Mouse (Mus musculus) heart, adult 18-20 months (tissue): Measurements from ENCODE around the gene Clec16a. TPM values are rescaled to one million over a fixed set of nuclear protein-coding genes. Genes with fewer than 3 reads are reported as not detected.

Experiments used
- DNase-seq, 2 experiments: peaks; one replicate each; pipeline ENCODE4 v3.0.0; 2021 to 2022; ENCODE audit warnings: mixed read lengths in 1 of 2
- total RNA-seq, 2 experiments: library from RNA; stranded (reverse); gene quantifications; 2 replicates each; pipeline ENCODE4 v1.2.3; 2021

Gene Clec16a
- total RNA-seq, 2 experiments from 2014 or later, result 54.5 to 57.2 TPM

GRCm38 (mm10) chr16:10676461-10677066, 131.4 kb downstream of the Clec16a start:
- peak in 1 of 2 experiments; percentile 24 for DNase-seq

- no peak for DNase-seq
These were observed 137.4 kb downstream of the Clec16a start for GRCm38 (mm10) chr16:10682521-10682920.

- no peak for DNase-seq
These were observed 138.3 kb downstream of the Clec16a start for GRCm38 (mm10) chr16:10683193-10684000.

- DNase-seq, result peak; percentile 60 to 73
These were observed 144.7 kb downstream of the Clec16a start for GRCm38 (mm10) chr16:10689748-10690318.

- peak; percentile 53 to 62 for DNase-seq
These were observed 145.3 kb downstream of the Clec16a start for GRCm38 (mm10) chr16:10690442-10690841.

- no peak for DNase-seq
These were observed 146.6 kb downstream of the Clec16a start for GRCm38 (mm10) chr16:10691705-10692104.

GRCm38 (mm10) chr16:10692848-10693247, 147.7 kb downstream of the Clec16a start:
- no peak for DNase-seq

- no peak for DNase-seq
These were observed 148.3 kb downstream of the Clec16a start for GRCm38 (mm10) chr16:10693424-10693823.

- peak; percentile 43 to 46 for DNase-seq
These were observed 149.3 kb downstream of the Clec16a start for GRCm38 (mm10) chr16:10694414-10694851.

- no peak for DNase-seq
These were observed 152.9 kb downstream of the Clec16a start for GRCm38 (mm10) chr16:10697861-10698659.

GRCm38 (mm10) chr16:10699316-10699715, 154.2 kb downstream of the Clec16a start:
- DNase-seq, result no peak

- DNase-seq, result no peak
These were observed 155.0 kb downstream of the Clec16a start for GRCm38 (mm10) chr16:10700160-10700559.

GRCm38 (mm10) chr16:10702399-10702798, 157.3 kb downstream of the Clec16a start:
- peak; percentile 27 to 38 for DNase-seq

GRCm38 (mm10) chr16:10703932-10704331, 158.8 kb downstream of the Clec16a start:
- no peak for DNase-seq

- no peak for DNase-seq
These were observed 160.3 kb downstream of the Clec16a start for GRCm38 (mm10) chr16:10705396-10705795.

GRCm38 (mm10) chr16:10711524-10711923, 166.4 kb downstream of the Clec16a start:
- DNase-seq, result no peak

GRCm38 (mm10) chr16:10713041-10713440, 167.9 kb downstream of the Clec16a start:
- no peak for DNase-seq

- peak in 1 of 2 experiments; percentile 27 for DNase-seq
These were observed 168.5 kb downstream of the Clec16a start for GRCm38 (mm10) chr16:10713441-10714239.

- DNase-seq, result no peak
These were observed 170.1 kb downstream of the Clec16a start for GRCm38 (mm10) chr16:10715211-10715610.

- no peak for DNase-seq
These were observed 170.5 kb downstream of the Clec16a start for GRCm38 (mm10) chr16:10715632-10716031.

- DNase-seq, result no peak
These were observed 171.6 kb downstream of the Clec16a start for GRCm38 (mm10) chr16:10716696-10717095.
